Mouse (Mus musculus) layer of hippocampus, adult 9-10 months (tissue): Measurements from ENCODE around the gene Bsx.

ENCODE experiments used
- DNase-seq: peaks from one replicate; pipeline ENCODE4 v3.0.0; 2022; ENCODE audit warnings: low spot score

Bsx gene

DNA sequence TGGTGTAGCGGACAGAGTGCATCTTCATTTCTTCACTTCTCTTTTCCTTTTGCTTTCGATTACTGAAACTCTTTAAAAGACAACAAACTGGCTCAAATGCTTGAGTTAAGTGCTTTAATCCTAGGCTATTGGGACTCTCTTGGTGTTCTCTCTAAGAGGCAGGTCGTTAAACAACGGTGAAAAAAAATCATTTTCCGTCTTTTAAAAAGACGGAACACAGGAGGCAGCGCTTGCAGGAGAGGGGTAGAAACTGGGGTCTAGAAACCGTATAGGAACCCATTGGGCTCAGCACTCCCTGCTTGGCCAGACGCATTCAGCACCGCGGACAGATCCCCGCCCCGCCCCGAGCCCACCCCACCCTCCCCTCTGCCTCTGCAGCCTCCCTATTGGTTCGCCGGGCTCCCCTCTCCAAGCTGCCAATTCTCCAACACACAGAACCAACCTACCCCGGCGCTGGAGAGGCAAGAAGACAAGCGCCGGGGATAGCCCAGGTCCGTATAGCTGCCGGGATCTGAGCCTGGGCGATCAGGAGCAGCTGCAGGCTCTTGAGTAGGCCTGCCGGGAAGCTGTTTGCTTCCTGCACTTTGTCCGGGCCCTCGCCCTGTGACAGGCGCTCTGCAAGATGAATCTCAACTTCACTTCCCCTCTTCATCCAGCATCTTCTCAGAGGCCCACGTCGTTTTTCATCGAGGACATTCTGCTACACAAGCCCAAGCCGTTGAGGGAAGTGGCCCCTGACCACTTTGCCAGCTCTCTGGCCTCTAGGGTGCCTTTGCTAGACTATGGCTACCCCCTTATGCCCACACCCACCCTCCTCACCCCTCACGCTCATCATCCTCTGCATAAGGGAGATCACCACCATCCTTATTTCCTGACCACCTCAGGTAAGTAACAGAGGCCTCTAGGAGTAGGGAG is at the start of gene Bsx:
Gene Bsx (plus strand): TSS at position 572 of the 915 bp plus-strand sequence.
- DNase-seq = no peak

DNA sequence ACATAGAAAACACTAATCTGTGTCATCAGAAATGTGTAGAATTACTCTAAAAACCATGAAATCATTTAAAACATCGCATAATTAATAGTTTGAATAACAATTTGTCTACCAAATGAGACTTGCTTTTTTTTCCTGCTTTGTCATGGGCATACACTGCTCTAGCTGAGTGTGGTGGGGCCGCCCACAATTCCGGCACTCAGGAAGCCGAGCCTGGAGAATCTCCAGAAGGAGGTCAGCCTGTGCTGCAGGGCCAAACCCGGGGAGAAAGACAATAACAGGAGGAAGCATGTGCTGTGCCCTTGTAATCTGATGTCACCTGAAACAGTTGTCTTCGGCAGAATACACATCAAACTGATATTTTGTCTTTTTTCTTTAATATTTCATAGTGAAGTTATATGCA is 48.3 kb upstream of the Bsx start:
- no peak for DNase-seq

DNA sequence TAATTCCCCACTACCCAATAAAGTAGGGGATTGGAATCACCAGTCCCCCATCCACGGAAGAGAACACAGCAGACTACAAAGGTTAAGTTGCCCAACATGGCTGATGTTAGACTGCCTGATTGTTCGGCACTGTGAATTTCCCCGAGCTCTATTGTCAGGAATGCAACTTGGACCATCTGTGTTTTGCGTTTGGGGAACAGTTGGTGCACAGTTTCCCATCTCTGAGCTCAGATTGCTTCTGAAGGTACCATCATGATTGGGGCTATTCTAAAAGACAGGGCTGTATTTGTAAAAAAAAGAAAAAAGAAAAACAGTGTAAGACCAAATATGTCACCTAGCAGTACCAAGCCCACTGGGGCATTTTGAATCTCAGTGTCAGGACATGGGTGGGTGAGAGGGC is 46.6 kb upstream of the Bsx start:
- DNase-seq = no peak

DNA sequence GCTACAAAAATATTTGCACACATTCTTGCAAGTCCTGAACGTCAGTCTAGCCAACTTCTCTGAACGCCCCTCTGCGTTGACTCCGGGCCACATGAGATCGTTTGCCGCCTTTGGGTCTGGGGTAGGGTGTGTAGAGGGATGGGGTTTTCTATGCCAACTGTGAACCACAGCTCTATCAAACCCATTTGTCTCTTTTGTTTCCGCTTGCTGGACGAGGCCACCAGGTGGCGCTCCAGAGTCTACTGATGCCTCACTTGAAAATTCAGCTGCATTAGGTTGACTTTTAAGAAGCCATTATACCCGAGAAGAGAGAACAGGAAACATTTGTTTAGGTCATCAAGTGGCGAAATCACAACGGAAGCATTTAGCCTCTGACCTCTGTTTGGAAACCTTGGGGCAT is 39.4 kb upstream of the Bsx start:
- DNase-seq = no peak

DNA sequence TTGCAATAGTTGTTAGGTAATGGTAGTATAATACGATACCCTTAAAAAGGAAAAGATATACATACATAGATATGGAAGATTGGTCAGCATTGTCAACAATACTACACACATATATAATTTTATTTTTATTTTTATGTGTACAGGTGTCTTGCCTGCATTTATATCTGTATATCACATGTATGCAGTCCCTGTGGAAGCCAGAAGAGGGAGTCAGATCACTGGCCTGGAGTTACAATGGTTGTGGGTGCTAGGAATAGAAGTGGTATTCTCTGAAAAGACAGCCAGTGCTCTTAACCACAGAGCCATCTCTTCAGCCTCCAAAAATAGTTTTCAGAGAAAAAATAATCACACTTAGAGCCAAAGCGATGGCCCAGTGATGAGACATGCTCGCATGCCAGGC is 37.2 kb upstream of the Bsx start:
- no peak for DNase-seq

DNA sequence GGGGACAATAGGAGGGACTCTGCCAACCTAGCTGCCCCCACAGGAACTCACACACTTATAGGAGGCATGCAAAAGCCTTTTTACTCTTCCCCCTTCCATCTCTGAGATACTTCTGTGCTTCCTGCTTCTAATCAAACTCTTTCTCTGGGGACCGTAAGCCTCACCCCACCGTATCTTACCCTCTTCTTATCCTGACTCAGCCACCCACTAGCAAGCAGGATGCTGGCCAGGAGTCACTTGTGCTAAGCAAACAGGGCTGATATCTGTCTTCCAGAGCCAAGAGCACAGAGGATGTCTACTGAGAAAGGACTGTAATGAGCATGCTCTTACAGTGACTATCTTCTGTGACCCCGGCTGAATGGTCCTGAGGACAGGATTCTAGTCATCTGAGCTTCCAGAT is 34.3 kb upstream of the Bsx start:
- no peak for DNase-seq

DNA sequence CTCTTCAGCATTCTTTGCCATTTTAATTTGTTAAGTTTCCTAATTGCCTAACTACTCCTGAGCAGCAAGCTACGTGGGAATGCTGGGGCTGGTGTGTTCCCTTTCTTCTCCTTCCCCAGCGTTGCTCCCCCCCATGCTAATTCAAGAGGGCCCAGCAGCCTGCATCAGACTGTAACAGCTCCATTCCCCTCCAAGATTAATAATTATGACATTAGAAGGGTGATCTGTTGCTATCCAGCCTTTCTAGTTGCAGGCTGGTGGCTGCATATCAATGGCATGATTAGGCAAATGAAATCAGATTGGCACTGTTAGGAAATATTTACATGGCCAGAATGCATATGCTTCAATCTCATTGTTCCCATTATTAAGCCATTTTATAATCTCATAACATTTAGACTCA is 22.4 kb upstream of the Bsx start:
- no peak for DNase-seq

DNA sequence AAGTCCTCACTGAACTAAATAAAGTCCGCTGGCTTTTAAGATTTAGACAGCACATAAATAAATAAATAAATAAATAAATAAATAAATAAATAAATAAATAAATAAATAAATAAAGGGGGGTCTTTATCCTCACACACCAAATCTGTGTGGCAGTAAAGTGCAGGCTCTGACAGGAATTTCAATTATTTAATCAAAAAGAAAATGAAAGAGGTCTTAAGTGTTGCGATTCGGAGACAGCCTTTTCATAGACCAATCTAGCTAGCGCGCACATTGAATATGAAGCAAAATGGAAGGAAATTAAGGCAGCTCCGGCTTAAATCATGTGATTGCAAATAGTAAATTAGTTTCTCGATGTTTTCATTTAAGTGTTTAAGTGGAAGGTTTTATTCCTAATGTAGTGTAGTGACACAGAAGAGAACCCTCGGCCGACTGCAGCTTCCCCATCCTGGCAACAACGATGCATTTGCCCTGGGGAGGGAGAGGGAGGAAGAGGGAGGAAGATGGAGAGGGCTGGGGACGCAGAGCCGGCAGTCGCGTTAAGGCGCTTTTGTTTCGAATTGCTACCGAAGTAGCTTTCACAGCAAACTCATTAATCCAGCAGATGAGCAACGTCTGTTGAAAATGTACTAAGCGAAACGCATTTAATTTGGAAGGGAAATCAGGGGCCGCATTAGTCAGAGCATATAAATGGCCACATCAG is 15.3 kb upstream of the Bsx start:
- DNase-seq = no peak

DNA sequence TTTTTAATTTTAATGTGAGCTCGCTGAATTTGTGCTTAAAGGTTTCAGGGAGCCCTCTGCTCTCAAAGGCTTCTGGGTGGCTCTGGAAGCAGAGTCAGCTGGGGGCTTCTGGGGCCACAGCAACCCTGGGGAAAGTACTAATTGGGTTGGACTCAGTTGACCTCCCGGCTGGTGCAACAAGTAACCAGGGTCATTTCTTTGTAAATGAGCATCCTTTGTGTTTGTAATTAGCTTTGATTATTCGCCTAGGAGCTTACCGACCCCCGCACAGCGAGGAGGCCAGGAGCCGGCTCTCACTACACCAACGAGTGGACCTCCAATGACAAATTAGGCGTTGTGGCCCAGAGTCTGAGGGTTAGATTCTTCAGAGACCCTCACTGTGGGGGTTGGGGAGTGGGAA is 14.7 kb upstream of the Bsx start:
- no peak for DNase-seq

DNA sequence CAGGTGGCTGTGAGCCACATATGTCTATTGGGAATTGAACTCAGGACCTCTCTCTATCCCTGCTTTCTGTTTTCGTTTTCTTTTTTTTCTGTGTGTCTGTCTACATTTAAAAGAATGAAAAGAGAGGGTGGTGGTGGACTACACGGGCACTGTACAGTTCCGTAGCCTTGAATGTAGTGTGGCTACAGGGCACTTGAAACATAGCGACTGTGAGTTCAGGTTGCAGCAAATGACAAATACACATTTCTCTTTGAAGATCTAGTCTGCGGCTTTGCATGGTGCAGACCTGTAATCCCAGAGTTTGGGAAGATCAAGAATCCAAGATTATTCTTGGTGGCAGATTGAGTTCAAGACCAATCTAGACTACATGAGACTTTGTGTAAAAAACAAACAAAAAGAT is 3.6 kb upstream of the Bsx start:
- DNase-seq = no peak

DNA sequence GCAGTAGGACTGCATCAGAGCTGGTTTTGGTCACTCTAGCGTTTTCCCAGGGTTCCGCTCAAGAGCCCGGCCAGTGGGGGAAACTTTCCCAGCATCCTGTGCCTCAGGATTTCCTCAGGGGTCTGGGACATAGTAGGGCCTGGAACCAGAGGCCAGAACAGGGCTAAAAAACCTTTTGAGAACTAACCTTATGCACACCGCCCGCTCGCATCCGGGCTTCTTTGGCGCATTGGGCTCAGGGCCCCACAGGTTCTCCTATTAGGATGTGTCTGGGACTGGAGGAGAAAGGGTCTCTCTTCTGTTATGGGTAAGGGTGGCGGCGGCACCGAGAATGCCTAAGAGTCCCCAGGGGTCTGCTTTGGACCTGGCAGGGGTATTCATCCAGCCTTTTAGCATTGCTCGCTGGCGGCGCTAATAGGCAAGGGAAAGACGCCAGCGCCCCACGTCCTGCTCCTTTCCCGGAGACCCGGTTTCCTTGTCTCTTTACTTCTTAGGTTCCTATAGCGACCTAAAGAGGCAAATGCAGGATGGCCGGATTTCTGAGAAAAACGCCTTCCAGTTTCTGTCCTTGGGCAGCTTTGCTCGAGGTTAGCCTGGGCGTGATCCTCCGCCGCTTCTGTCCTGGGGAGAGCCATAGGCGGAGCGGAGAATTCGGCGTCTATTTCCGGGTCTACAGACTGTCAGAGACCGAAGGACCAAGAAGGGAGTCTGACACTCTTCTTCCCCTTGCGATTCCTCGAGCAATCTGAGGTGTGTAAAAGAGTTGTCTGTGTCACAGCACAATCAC is 2.4 kb upstream of the Bsx start:
- DNase-seq = no peak

DNA sequence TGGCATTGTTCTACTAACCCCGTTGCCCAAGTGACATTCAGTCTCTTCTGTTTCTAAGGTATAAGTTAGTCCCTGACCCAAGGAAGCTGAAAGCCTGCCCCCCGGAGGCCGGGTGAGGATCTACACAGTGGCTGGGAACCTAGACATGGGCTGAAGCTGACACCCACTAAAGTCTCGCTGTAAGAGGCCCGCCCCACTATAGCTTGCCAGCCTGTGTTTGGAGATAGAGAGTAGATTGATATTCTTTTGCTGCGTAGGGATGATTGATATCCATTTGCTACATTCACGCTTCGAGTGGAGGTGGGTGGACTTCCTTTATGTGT is 1.8 kb upstream of the Bsx start:
- DNase-seq = no peak

DNA sequence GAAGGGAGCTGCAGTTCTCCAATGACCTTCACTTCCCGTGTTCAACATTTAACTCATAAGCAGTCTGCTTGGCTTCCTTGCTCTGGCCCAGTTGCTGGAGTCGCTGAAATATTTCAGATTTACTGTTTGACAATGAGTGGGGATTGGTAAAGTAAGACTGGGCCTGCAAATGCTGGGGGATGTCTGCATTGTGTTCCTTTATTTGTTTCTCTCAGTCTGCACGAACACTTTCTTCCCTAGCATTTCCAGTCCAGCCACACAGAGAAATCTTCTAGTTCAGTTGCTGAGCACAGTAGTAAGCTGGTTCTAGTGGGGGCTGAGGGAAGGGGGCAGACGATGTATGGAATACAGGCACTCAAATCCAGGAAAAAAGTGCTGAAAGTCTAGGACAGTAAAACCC is 1.0 kb downstream of the Bsx start:
- DNase-seq = no peak

DNA sequence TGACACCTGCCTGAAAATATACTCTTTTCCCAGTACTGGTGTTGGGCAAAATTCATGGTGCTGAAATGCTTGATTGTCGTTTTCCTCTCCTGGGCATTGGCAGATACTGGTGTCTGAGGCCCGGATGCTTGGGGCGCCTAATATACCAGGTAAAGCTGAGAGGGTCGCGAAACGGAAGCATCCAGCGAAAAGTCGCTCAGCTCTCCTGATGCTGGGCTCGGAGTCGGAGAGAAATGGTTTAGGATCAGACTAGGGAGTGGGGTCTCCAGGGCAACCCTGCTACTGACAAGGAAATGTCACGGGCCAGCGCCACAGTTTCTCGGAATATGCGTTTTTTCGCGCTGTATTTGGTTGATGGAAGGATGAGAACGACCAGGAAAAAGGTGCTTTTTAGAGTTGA is 1.5 kb downstream of the Bsx start:
- no peak for DNase-seq

DNA sequence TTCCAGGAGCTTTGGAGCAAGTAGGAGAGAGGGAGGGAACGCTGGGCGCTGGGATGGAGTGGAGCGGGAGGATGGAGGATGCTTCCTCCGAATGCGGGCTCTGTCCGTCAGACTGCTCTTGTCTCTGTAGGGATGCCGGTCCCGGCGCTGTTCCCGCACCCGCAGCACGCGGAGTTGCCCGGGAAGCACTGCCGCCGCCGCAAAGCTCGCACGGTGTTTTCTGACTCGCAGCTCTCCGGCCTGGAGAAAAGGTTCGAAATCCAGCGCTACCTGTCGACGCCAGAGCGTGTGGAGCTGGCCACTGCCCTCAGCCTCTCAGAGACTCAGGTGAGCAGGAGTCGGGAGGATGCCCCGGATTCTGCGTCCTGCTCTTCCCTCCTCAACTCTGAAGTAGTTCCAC is 2.2 kb downstream of the Bsx start:
- no peak for DNase-seq

DNA sequence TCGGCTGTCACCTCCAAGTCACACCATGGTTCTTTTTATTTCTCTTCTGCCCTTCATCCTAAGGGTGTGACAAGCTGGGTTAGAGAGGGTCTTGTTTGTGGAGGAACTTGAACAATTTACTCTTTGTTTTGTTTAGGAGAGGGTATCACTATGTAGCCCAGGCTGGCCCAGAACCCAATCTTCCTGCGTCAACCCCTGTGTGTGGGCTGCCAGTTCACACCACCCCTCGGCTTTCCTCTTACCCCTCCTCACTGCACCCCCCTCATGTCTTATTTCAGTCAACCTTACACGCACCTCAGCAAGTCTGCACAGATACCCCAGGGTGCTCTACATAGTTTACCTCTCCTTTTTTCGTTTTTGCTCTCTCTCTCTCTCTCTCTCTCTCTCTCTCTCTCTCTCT is 2.8 kb downstream of the Bsx start:
- no peak for DNase-seq

DNA sequence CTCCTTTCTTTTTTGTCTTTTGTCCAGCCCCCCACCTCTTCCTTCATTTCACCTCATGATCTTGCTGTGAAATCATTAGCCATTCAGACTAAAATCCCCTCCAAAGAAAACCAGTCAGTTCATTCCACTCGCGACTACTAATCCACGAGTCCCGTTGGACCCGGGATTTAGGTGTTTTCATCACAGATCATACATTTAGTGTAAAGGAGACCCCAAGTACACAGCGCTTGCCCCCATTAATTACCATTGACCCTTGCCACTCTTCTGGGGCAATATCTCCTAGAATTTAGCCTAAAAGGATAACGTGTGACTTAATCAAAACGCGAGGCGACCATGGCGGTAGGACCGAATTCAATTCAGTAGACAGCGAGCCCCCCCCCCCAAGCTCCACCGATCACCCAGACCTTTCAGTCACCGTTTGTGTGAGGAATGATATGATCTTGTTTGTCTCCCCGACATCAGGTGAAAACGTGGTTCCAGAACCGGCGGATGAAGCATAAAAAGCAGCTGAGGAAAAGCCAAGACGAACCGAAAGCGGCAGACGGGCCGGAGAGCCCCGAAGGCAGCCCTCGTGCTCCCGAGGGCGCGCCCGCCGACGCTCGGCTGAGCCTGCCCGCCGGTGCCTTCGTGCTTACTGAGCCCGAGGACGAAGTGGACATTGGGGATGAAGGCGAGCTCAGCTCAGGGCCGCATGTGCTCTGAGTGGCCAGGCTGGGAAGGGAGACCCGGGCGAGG is 3.4 kb downstream of the Bsx start:
- DNase-seq = no peak

DNA sequence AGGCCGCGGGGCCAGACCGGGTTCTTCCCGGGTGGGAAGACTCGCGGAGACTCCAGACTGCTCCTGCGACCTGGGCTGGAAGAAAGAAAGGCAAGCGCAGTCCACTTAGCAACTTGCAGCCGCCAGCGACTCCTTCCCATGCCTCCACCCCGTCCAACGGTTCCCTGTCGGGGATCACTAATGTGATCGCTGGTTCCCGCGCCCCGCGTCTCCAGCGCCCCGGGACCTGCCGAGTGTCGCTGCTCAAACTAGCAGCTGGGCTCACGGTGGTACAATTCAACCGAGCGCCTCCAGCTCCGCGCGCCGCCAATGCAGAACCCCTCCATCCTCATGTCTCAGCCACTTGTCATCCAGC is 3.9 kb downstream of the Bsx start:
- no peak for DNase-seq

DNA sequence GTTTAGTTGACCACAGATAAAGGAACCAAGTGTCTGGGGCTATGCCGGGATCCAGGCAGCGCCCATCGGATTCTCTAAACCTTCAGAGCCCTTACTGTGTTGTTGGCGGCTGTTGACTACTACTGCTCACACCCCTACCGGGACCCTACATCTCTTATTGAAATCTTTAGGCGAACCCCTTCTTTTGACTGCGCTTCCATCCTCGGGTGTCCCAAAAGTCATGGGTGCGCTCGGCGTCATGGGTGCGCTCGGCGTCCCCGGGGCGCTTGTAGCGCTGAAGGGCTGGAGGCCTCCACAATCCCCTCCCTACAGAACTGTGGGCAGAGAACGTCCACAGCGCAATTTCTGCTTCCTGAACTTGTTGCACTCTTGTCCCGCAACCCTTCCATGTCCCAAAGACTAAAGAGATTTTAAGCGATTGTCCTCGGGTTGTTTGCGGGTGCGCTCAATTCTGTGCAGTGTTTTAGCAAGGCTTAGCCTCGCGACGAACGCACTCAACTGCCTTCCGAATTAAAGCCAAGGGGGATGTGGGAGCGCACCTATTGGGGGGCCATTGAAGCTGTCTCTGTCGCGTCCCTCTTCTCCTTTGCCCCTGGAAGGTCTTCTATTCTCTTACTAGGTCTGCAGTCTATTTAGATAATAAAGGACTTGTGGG is 4.5 kb downstream of the Bsx start:
- no peak for DNase-seq

DNA sequence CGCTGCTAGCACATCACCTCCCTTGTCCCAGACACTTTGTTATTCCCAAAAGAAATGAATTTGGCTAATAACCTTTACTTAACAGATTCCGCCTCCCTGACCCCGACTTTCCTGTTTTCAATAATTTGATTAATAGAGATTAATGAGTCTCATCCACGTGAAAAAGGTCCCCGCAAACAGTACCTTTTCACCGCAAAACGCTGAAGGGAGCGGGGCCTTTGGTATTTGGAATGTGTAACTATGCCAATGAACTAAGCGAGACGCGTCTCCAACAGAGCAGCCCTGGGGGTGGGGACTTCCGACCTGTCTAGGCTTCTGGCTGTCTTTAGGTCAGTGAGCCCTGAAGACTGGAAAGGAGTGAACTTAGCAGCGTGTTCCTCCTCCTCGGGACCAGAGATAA is 5.1 kb downstream of the Bsx start:
- DNase-seq = no peak

DNA sequence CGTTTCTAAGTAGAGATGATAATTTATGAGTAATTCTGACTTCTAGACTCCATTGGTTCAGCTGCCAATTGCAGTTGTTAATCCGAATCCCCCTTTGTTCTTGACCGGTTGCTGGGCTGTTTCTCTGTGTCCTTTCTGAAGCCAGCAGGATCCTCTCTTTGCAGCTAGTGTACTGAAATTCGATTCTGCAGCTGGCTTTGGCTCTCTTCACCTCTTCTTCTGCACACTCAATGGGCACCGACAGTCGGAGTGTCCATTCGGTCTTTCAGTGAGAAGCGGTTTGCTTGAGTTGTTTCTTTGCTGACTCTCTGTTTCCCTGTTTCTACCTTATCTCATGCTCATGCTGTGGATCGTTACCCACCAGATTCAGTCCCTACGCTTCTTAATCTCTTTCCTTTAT is 11.7 kb downstream of the Bsx start:
- no peak for DNase-seq

DNA sequence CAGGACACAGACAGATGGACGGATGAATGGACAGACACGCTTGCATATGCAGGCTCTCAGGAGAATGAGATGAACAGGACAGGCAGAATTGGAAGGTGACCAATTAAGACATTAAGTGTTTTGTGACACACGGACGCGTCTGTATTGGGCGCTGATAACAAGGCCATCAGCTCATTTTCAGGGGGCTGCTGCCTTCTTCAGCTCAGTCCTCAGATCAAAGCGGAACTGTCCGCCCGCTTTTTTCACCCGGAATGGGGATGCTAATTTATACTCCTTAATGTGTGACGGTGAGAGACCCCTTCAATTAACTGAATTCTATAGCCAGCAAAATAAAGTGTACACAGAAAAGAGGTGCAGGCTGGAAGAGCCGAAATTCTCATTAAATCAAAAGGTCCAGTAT is 15.5 kb downstream of the Bsx start:
- DNase-seq = no peak
